Mouse (Mus musculus) skeletal muscle tissue, adult 2 months (tissue): ENCODE measurements around the gene Sik2.

Experiments used
- DNase-seq: peaks from one replicate; pipeline ENCODE4 v3.0.0-alpha.2; 2012; ENCODE audit warnings: low read depth, low spot score

The Sik2 gene

GRCm38 (mm10) chr9:50986123-50986522, 22.8 kb downstream of the Sik2 start:
- DNase-seq = no peak

- DNase-seq = no peak
Measured at GRCm38 (mm10) chr9:50981499-50982190, 27.2 kb downstream of the Sik2 start.

- DNase-seq = no peak
Measured at GRCm38 (mm10) chr9:50974631-50975030, 34.2 kb downstream of the Sik2 start.

- DNase-seq = no peak
Measured at GRCm38 (mm10) chr9:50970413-50970812, 38.5 kb downstream of the Sik2 start.

GRCm38 (mm10) chr9:50969266-50969665, 39.6 kb downstream of the Sik2 start:
- no peak for DNase-seq

- DNase-seq = no peak
Measured at GRCm38 (mm10) chr9:50966277-50966676, 42.6 kb downstream of the Sik2 start.

- DNase-seq = no peak
Measured at GRCm38 (mm10) chr9:50965392-50965791, 43.5 kb downstream of the Sik2 start.

GRCm38 (mm10) chr9:50964911-50965310, 44.0 kb downstream of the Sik2 start:
- DNase-seq = no peak

- DNase-seq = no peak
Measured at GRCm38 (mm10) chr9:50957956-50958489, 50.9 kb downstream of the Sik2 start.

- no peak for DNase-seq
Measured at GRCm38 (mm10) chr9:50955176-50955575, 53.7 kb downstream of the Sik2 start.

GRCm38 (mm10) chr9:50948097-50948823, 60.6 kb downstream of the Sik2 start:
- DNase-seq = no peak

- DNase-seq = no peak
Measured at GRCm38 (mm10) chr9:50946338-50946737, 62.5 kb downstream of the Sik2 start.

GRCm38 (mm10) chr9:50944826-50945225, 64.0 kb downstream of the Sik2 start:
- DNase-seq = no peak

- DNase-seq = no peak
Measured at GRCm38 (mm10) chr9:50942711-50943110, 66.2 kb downstream of the Sik2 start.

- DNase-seq = no peak
Measured at GRCm38 (mm10) chr9:50941804-50942401, 67.0 kb downstream of the Sik2 start.

- DNase-seq = no peak
Measured at GRCm38 (mm10) chr9:50929986-50930385, 78.9 kb downstream of the Sik2 start.

GRCm38 (mm10) chr9:50925801-50926200, 83.1 kb downstream of the Sik2 start:
- no peak for DNase-seq

- DNase-seq = no peak
Measured at GRCm38 (mm10) chr9:50924454-50924853, 84.4 kb downstream of the Sik2 start.

- no peak for DNase-seq
Measured at GRCm38 (mm10) chr9:50922363-50923153, 86.3 kb downstream of the Sik2 start.

GRCm38 (mm10) chr9:50920933-50921895, 87.7 kb downstream of the Sik2 start:
- DNase-seq = no peak

GRCm38 (mm10) chr9:50919554-50919953, 89.3 kb downstream of the Sik2 start:
- no peak for DNase-seq
